16 mouse cellular contexts compared by ENCODE assay signal in the genomic region with DNA sequence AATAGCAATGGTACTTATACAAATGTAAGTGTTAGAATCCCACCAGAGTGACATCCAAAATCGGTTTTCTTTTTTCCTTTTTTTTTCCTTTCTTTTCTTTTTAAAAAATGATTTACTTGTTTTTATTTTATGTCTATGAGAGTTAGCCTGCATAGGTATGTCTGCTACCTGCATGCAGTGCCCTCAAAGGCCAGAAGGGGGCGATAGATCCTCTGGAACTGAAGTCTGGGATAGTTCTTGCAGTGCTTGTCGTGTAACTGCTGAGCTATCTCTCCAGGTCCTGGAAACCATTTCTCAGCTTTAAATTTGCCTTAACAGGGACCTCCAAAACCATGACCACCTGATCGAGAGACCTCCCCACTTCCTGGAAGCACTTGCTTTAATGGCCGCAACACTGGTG.
DNase-seq lines count a peak whose midpoint lies in the region; ATAC-seq and TF ChIP-seq lines count a peak whose summit lies in the region.
"Had no signal": no experiment of that assay in that cellular context is flagged by ENCODE, and none has a peak within 500 bp of the region (broad histone marks: within the 10 kb centered on the region; RNA-seq: fewer than 3 reads in every experiment).

No protein-coding gene starts in this region.

- TF ChIP-seq CTCF in hindbrain, postnatal 0 days (IDR thresholded peaks at IDR 0.05; ENCODE audit: low read depth) = 0 out of 2 replicates have a peak, but pooled peaks have one; percentile 10
- peak; percentile 31 to 48 (median 39) for TF ChIP-seq CTCF in MEL (IDR thresholded peaks at IDR 0.05 in 2 of 3, conservative IDR thresholded peaks at IDR 0.05 in 1 of 3; ENCODE audit: control insufficient read depth in 1 of 3, insufficient read depth in 1 of 3, low read depth in 2 of 3, low read length in 3 of 3, poor library complexity in 1 of 3, severe bottlenecking in 1 of 3)

- H3K27ac ChIP-seq in hindbrain, postnatal 0 days = no peak overlapping the region
- H3K27ac ChIP-seq in hindbrain, embryonic 10.5 days = no peak overlapping the region
- no peak overlapping the region for H3K27ac ChIP-seq in MEL (ENCODE audit: control insufficient read depth, low read depth, low read length)
- H3K27ac ChIP-seq in midbrain, embryonic 16.5 days (ENCODE audit: low read length) = no peak overlapping the region
- H3K27ac ChIP-seq: embryonic facial prominence, embryonic 13.5 days; limb, embryonic 12.5 days had no signal

- peak; percentile 4; the same call in 1 of the 2 replicates for TF ChIP-seq RAD21 in MEL (IDR thresholded peaks at IDR 0.05; ENCODE audit: low read depth, low read length)

- 0 out of 2 replicates have a peak, but pooled peaks cover 2% of the 10 kb centered on the region for H3K9me3 ChIP-seq in hindbrain, postnatal 0 days (ENCODE audit: low read length)
- peaks cover 62% of the 10 kb centered on the region for H3K9me3 ChIP-seq in hindbrain, embryonic 10.5 days
- no peaks in the 10 kb centered on the region for H3K9me3 ChIP-seq in MEL (replicated peaks; ENCODE audit: insufficient read depth, low read length)
- peaks cover 15% of the 10 kb centered on the region; the same call in 1 of the 2 replicates for H3K9me3 ChIP-seq in midbrain, embryonic 16.5 days (replicated peaks; ENCODE audit: control insufficient read depth, low read length, poor library complexity, severe bottlenecking)

- H3K9ac ChIP-seq in hindbrain, postnatal 0 days (replicated peaks; ENCODE audit: low read length) = no peak overlapping the region
- H3K9ac ChIP-seq in MEL (ENCODE audit: control insufficient read depth, low read depth, low read length, poor library complexity, severe bottlenecking) = no peak overlapping the region
- H3K9ac ChIP-seq in midbrain, embryonic 16.5 days (ENCODE audit: low read depth, low read length) = no peak overlapping the region
- H3K9ac ChIP-seq: embryonic facial prominence, embryonic 13.5 days; limb, embryonic 12.5 days had no signal

- no peaks in the 10 kb centered on the region for H3K36me3 ChIP-seq in hindbrain, postnatal 0 days (ENCODE audit: insufficient read depth, low read length)
- no peaks in the 10 kb centered on the region for H3K36me3 ChIP-seq in hindbrain, embryonic 10.5 days
- H3K36me3 ChIP-seq in MEL (ENCODE audit: control insufficient read depth in 1 of 2, insufficient read depth in 2 of 2, low read length in 2 of 2) = no peaks in the 10 kb centered on the region
- H3K36me3 ChIP-seq in midbrain, embryonic 16.5 days (ENCODE audit: control insufficient read depth, insufficient read depth, low read length) = no peaks in the 10 kb centered on the region
- H3K36me3 ChIP-seq: embryonic facial prominence, embryonic 13.5 days; limb, embryonic 12.5 days had no signal

- TF ChIP-seq POLR2A in MEL (IDR thresholded peaks at IDR 0.05; ENCODE audit: control insufficient read depth in 1 of 2, insufficient read depth in 1 of 2, low read depth in 1 of 2, low read length in 2 of 2, poor library complexity in 1 of 2) = no peak

- no peaks in the 10 kb centered on the region for H3K27me3 ChIP-seq in hindbrain, postnatal 0 days (ENCODE audit: insufficient read depth, low read length)
- no peaks in the 10 kb centered on the region for H3K27me3 ChIP-seq in hindbrain, embryonic 10.5 days (ENCODE audit: insufficient read depth, poor library complexity, severe bottlenecking)
- no peaks in the 10 kb centered on the region for H3K27me3 ChIP-seq in MEL (ENCODE audit: control insufficient read depth in 1 of 2, insufficient read depth in 2 of 2, low read length in 2 of 2)
- H3K27me3 ChIP-seq in midbrain, embryonic 16.5 days (ENCODE audit: control insufficient read depth, insufficient read depth, low read depth, low read length) = no peaks in the 10 kb centered on the region
- H3K27me3 ChIP-seq: embryonic facial prominence, embryonic 13.5 days; limb, embryonic 12.5 days had no signal

- no peak for ATAC-seq in hindbrain, postnatal 0 days
- no peak for ATAC-seq in midbrain, embryonic 16.5 days
- ATAC-seq: hindbrain, embryonic 16.5 days had no signal

- H3K79me2 ChIP-seq in MEL (ENCODE audit: control insufficient read depth, insufficient read depth, low read length, poor library complexity) = no peaks in the 10 kb centered on the region

- no peaks in the 10 kb centered on the region for H3K4me1 ChIP-seq in hindbrain, postnatal 0 days (ENCODE audit: insufficient read depth, low read length)
- no peaks in the 10 kb centered on the region for H3K4me1 ChIP-seq in hindbrain, embryonic 10.5 days (replicated peaks)
- no peaks in the 10 kb centered on the region for H3K4me1 ChIP-seq in MEL (ENCODE audit: control insufficient read depth in 1 of 2, insufficient read depth in 2 of 2, low read length in 2 of 2)
- H3K4me1 ChIP-seq in midbrain, embryonic 16.5 days (ENCODE audit: control insufficient read depth, insufficient read depth, low read length) = no peaks in the 10 kb centered on the region
- H3K4me1 ChIP-seq: embryonic facial prominence, embryonic 13.5 days; limb, embryonic 12.5 days had no signal

- DNase-seq in hindbrain, postnatal 0 days (ENCODE audit: low spot score) = no peak
- no peak for DNase-seq in hindbrain, embryonic 10.5 days (ENCODE audit: low spot score)
- peak; percentile 1 for DNase-seq in right cerebral cortex, postnatal 4 days
- DNase-seq in right cerebral cortex, adult 2 months (ENCODE audit: low spot score in 2 of 2) = no peak
- DNase-seq in MEL (ENCODE audit: low read depth, low spot score) = peak; percentile 12
- peak; percentile 1 for DNase-seq in induced T-regulatory cell, adult 2 months (ENCODE audit: low read depth)
- DNase-seq in lung, postnatal 10 days = no peak
- DNase-seq: gastrocnemius, postnatal 10 days; kidney, postnatal 25 days; lung, adult 18-20 months; midbrain, embryonic 14.5 days had no signal

- WGBS in hindbrain, postnatal 0 days = 70% methylated on average over 5 of the region's 5 CpGs
- 70% methylated on average over 5 of the region's 5 CpGs for WGBS in hindbrain, embryonic 10.5 days
- WGBS in midbrain, embryonic 16.5 days = 78% methylated on average over 5 of the region's 5 CpGs

- H3K4me2 ChIP-seq in hindbrain, postnatal 0 days (ENCODE audit: low read depth, low read length) = no peak overlapping the region
- H3K4me2 ChIP-seq in midbrain, embryonic 16.5 days (ENCODE audit: low read length) = no peak overlapping the region
- H3K4me2 ChIP-seq: embryonic facial prominence, embryonic 13.5 days; heart, embryonic 11.5 days; limb, embryonic 12.5 days had no signal

- H3K4me3 ChIP-seq in hindbrain, postnatal 0 days (ENCODE audit: low read length) = no peak overlapping the region
- H3K4me3 ChIP-seq in hindbrain, embryonic 10.5 days = no peak overlapping the region
- no peak overlapping the region for H3K4me3 ChIP-seq in MEL (ENCODE audit: control insufficient read depth in 1 of 2, insufficient read depth in 1 of 2, low read depth in 2 of 2, low read length in 2 of 2)
- no peak overlapping the region for H3K4me3 ChIP-seq in midbrain, embryonic 16.5 days (ENCODE audit: low read depth, low read length)
- H3K4me3 ChIP-seq: embryonic facial prominence, embryonic 13.5 days; limb, embryonic 12.5 days had no signal

- TF ChIP-seq EP300 in MEL (IDR thresholded peaks at IDR 0.05; ENCODE audit: low read depth in 1 of 2, low read length in 2 of 2) = no peak

TF ChIP-seq in MEL, 35 proteins besides CTCF, POLR2A, EP300 and RAD21:
- TF ChIP-seq MYC (IDR thresholded peaks at IDR 0.05; ENCODE audit: low read depth, low read length) (no peak), TAL1 (IDR thresholded peaks at IDR 0.05; ENCODE audit: low read length) (no peak), SMC3 (IDR thresholded peaks at IDR 0.05; ENCODE audit: low read depth, low read length) (peak; percentile 14), GATA1 (IDR thresholded peaks at IDR 0.05; ENCODE audit: low read depth, low read length) (no peak), GABPA (IDR thresholded peaks at IDR 0.05; ENCODE audit: low read depth, low read length) (no peak)

Comparison
In these comparisons a context has a peak if more than half of its experiments do, and no peak if none do; other contexts are left out.
1. DNase-seq: peak in right cerebral cortex, postnatal 4 days (single experiment), MEL (single experiment) and induced T-regulatory cell, adult 2 months (single experiment); none in hindbrain, postnatal 0 days (single experiment), hindbrain, embryonic 10.5 days (single experiment), right cerebral cortex, adult 2 months (0 of 2) and lung, postnatal 10 days (single experiment).